Mouse (Mus musculus) liver, embryonic 14.5 days (tissue): ENCODE results near the gene Samd1.

Experiments used
- CTCF ChIP-seq: IDR thresholded peaks from 2 replicates; pipeline ENCODE4 v1.5.1; 2016; ENCODE audit warnings: antibody characterized with exemption, low read depth, control low read depth
- EP300 ChIP-seq: IDR thresholded peaks from 2 replicates; pipeline ENCODE4 v1.6.1; 2016; ENCODE audit warnings: antibody characterized with exemption, low read depth

- TF ChIP-seq CTCF (no peak), EP300 (no peak)
Observed at GRCm38 (mm10) chr8:83954749-83955105, 42.7 kb upstream of the Samd1 start.
